Mouse (Mus musculus) embryonic fibroblast, embryonic 13.5 days (primary cell): ENCODE data around the gene Ubc.

Source experiments
- CTCF ChIP-seq: IDR thresholded peaks from 2 replicates; pipeline ENCODE4 v1.5.1; 2011; ENCODE audit warnings: mild to moderate bottlenecking, control low read depth, low read length, moderate library complexity, borderline replicate concordance; ENCODE audit not compliant: insufficient read depth
- POLR2A ChIP-seq: IDR thresholded peaks from 2 replicates; pipeline ENCODE4 v1.6.1; 2011; ENCODE audit warnings: low read depth, mild to moderate bottlenecking, control low read depth, low read length, moderate library complexity

- TF ChIP-seq CTCF (no peak), POLR2A (peak; percentile 71)
These were observed 5.3 kb downstream of the Ubc start for GRCm38 (mm10) chr5:125384512-125385214.
